Mouse (Mus musculus): ENCODE measurements at regions not wholly inside any gene's neighbourhood (a gene's known extent, or its start where the extent isn't known, plus 50 kb on each side); places are given as distances from the start of the nearest gene placed in this dataset.

GRCm38 (mm10) chr10:116649287-116649686 lies 68.0 kb upstream of the Cnot2 start:
- no peak for DNase-seq (ENCODE audit: low spot score)

- DNase-seq (ENCODE audit: low spot score) = no peak
Measured at GRCm38 (mm10) chr10:116646035-116646434, 64.7 kb upstream of the Cnot2 start.

- DNase-seq (ENCODE audit: low spot score) = no peak
Measured at GRCm38 (mm10) chr10:116645631-116646030, 64.3 kb upstream of the Cnot2 start.

- no peak for DNase-seq (ENCODE audit: low spot score)
Measured at GRCm38 (mm10) chr10:116645108-116645507, 63.8 kb upstream of the Cnot2 start.
